Mouse (Mus musculus) megakaryocyte, embryonic 14.5 days (primary cell): ENCODE measurements around the gene BC029722. TPM values are rescaled to one million over a fixed set of nuclear protein-coding genes. Genes with fewer than 3 reads are reported as not detected.

Experiments used
- H3K27me3 ChIP-seq: replicated peaks from 2 replicates; pipeline ENCODE3; 2012; ENCODE audit warnings: inconsistent platforms
- H3K36me3 ChIP-seq: replicated peaks from 2 replicates; pipeline ENCODE3; 2012; ENCODE audit warnings: low read length, inconsistent platforms, mixed read lengths
- H3K4me1 ChIP-seq: 2 replicates; pipeline ENCODE4 v1.6.1; 2012; ENCODE audit warnings: inconsistent platforms
- H3K4me3 ChIP-seq: replicated peaks from 2 replicates; pipeline ENCODE3; 2012; ENCODE audit warnings: moderate library complexity, mild to moderate bottlenecking, inconsistent platforms
- H3K9me3 ChIP-seq: 2 replicates; pipeline ENCODE4 v1.6.1; 2012; ENCODE audit warnings: inconsistent platforms
- FLI1 ChIP-seq: IDR thresholded peaks from 2 replicates; pipeline ENCODE4 v1.6.1; 2012; ENCODE audit warnings: low read length, inconsistent platforms, mixed read lengths
- GATA1 ChIP-seq: IDR thresholded peaks from 3 replicates; pipeline ENCODE4 v1.6.1; 2012; ENCODE audit warnings: mixed read lengths, low read length, inconsistent platforms, borderline replicate concordance
- polyA plus RNA-seq: library from polyadenylated mRNA; stranded (reverse); fragments of >175 nt; gene quantifications from 2 replicates; pipeline ENCODE4 v1.2.3, GENCODE M21; 2012; ENCODE audit warnings: low replicate concordance; ENCODE audit not compliant: insufficient read depth

The BC029722 gene
- polyA plus RNA-seq, 1 experiment, result 30.5 TPM

DNA sequence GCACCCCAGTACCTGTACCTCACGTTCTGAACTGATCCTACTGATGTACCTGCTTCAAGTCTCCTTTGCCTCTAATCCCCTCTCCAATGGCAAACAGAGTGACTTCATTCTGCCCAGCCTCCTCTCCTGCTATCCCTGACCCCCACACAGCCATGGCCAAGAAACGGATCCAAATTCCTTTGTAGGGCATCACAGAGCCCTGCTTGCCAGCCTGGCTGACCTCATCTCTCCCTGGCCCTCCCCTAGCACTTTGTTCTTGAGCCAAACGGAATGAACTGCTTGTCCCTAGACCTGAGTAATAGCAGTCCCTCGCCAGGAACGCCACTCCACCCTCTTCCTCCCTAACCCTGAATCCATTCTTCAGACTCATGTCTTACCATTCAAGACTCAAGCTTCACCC, 12.7 kb downstream of the BC029722 start:
- TF ChIP-seq FLI1 (no peak), GATA1 (no peak)
- H3K4me3 ChIP-seq, result no peak overlapping the region
- peaks cover 78% of the 10 kb centered on the region for H3K27me3 ChIP-seq
- H3K4me1 ChIP-seq, result peaks cover under 1% of the 10 kb centered on the region; the same call in 1 of the 2 replicates
- H3K9me3 ChIP-seq, result no peaks in the 10 kb centered on the region
- H3K36me3 ChIP-seq, result no peaks in the 10 kb centered on the region

DNA sequence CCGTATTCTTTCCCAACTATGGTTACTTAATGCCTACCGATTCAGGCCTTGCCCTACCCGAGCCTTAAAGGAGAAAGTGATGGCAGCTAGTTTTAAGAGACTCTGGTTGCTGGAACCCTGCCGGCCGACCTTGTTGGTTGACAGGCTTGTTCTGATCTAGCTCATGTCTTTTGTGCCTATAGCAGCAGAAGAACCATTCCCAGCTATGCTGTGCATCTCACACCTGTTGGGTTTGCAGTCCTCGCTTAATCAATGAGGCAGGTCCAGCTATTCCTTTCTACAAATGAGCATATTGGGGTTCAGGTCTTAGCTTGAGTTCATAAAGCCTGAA, 13.3 kb downstream of the BC029722 start:
- H3K9me3 ChIP-seq, result no peaks in the 10 kb centered on the region
- H3K36me3 ChIP-seq, result no peaks in the 10 kb centered on the region
- H3K4me1 ChIP-seq, result no peaks in the 10 kb centered on the region
- peaks cover 78% of the 10 kb centered on the region for H3K27me3 ChIP-seq
- TF ChIP-seq FLI1 (no peak), GATA1 (no peak)
- no peak overlapping the region for H3K4me3 ChIP-seq

DNA sequence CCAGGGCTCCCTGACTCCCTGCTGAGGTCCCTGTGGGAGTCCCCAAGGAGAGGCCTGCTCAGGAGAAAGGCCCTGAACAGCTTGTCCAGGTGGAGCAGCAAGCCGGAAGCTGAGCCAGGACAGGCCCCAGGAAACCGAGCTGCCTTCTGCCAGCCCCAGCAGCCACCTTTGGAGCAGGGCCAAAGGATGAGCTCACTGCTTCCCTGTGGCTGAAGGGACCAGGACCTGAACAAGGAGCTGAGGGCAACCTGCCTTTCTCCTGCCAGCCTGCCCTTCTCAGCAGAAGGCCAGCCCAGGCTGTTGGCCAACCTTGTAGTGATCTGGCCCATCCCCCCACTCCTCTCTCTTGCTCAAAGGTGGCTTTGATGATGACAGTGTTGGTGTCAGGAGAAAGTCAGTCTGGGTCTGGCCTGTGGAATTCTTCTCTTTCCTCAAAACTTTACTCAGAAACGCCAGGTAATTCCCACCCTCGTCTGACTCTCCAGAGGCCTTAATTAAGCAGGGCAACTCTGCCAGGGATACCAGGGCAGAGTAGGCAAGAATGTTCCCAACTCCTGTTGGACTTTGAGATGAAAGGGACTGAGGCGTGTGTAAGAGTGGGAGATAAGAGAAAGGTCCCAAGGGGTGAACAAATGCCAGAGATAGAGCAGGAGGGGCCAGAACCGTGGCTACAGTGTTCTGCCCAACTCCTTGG, 13.8 kb downstream of the BC029722 start:
- TF ChIP-seq FLI1 (no peak), GATA1 (no peak)
- no peaks in the 10 kb centered on the region for H3K4me1 ChIP-seq
- no peak overlapping the region for H3K4me3 ChIP-seq
- H3K27me3 ChIP-seq, result peaks cover 75% of the 10 kb centered on the region
- H3K36me3 ChIP-seq, result no peaks in the 10 kb centered on the region
- no peaks in the 10 kb centered on the region for H3K9me3 ChIP-seq

DNA sequence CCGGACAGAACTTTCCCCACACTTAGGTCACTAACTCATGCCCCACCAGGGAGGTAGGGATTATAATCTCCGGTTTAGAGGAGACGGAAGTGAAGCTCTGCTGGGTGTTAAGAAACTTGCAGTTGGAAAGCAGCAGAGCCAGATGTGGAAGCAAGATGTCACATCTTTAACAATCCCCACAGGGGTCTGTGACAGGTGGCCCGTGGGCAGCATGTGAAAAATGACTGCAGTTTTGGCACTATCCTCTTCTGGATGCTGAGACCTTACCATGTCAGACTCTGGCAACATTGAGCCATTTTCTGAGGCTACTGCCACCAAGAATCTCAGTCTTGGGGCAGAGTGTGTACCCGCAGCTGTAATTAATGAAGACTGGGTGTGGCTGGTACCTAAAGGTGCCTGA, 15.2 kb downstream of the BC029722 start:
- no peaks in the 10 kb centered on the region for H3K4me1 ChIP-seq
- H3K27me3 ChIP-seq, result peaks cover 77% of the 10 kb centered on the region
- TF ChIP-seq FLI1 (no peak), GATA1 (no peak)
- H3K4me3 ChIP-seq, result no peak overlapping the region
- no peaks in the 10 kb centered on the region for H3K36me3 ChIP-seq
- H3K9me3 ChIP-seq, result no peaks in the 10 kb centered on the region

DNA sequence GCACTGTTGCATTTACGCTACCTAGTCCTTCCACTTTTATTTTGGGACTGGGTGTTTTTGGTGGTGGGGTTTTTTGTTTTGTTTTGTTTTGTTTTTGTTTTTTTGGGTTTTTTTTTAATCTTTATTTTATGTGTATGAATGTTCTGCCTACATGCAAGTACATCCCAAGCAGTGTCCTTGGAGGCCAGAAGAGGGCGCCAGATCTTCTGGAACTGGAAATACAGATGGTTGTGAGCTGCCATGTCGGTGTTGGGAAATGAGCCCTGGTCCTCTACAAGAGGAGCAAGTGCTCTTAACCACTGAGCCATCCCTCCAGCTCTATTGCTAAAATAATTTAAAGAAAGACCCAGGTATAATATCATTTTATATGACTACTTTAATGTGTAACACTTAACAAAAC, 16.5 kb downstream of the BC029722 start:
- TF ChIP-seq FLI1, result no peak
- no peak for TF ChIP-seq GATA1
- peaks cover 83% of the 10 kb centered on the region for H3K27me3 ChIP-seq
- no peaks in the 10 kb centered on the region for H3K4me1 ChIP-seq
- H3K36me3 ChIP-seq, result no peaks in the 10 kb centered on the region
- no peaks in the 10 kb centered on the region for H3K9me3 ChIP-seq
- H3K4me3 ChIP-seq, result no peak overlapping the region

DNA sequence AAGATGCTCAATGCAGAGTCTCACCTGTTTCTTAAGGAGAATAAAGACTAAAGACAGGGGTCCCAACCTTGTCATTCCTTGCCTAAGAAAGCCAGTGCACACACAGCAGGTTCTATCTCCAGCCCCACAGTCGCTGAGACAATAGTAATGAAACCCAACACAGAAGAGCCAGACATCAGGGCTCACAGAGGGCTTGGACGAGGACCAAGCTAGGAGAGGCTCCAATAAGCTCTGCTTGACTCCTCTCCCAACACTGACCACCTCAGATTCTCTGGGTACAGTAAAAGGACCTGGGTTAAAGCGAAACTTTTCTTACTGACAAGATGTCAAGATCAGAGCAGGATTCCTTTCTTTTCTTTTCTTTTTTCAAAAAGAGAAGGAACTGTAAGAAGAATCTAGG, 20.6 kb downstream of the BC029722 start:
- Histone ChIP-seq H3K36me3 (no peaks in the 10 kb centered on the region), H3K4me3 (no peak overlapping the region), H3K4me1 (no peaks in the 10 kb centered on the region), H3K27me3 (peaks cover 69% of the 10 kb centered on the region), H3K9me3 (no peaks in the 10 kb centered on the region)
- no peak for TF ChIP-seq FLI1
- no peak for TF ChIP-seq GATA1

DNA sequence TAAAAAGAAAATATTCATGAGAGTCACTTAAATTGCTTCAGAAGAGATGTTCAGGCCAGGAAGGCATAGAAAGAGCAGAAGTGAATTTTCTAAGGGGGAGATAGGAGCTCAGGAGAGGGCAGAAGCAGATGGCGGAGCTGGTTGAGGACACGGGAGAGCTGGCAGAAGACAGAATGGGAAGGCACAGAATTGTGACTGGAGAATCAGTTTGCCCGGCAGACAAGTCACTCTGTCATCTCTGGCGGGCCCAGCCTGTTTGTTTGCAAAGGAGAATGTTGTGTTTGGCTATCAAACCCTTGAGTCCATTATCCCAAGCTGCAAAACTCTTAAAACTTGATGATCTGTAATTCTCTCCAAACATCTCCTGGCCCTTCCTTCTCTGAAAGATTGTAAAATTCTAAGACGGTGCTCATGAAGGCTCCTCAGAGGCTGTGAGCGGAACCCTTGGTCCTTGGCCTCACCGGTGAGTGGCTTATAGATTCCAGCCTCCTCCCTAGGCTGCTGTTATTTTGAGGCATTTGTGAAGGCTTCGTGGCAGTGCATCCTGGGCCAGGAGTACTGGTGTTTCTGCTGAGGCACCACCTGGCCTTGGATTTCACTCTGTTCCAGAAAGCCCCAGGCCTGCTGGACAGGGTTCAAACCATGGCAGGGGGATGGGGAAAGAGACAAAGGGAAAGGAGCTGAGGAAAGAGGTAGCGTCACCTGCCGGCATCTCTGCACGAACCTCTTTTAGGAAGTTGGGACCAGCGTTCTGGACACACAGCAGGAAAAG, 24.4 kb downstream of the BC029722 start:
- Histone ChIP-seq H3K9me3 (no peaks in the 10 kb centered on the region), H3K27me3 (peaks cover 64% of the 10 kb centered on the region), H3K4me3 (no peak overlapping the region), H3K4me1 (peaks cover 3% of the 10 kb centered on the region; the same call in 1 of the 2 replicates), H3K36me3 (no peaks in the 10 kb centered on the region)
- no peak for TF ChIP-seq FLI1
- TF ChIP-seq GATA1, result no peak

DNA sequence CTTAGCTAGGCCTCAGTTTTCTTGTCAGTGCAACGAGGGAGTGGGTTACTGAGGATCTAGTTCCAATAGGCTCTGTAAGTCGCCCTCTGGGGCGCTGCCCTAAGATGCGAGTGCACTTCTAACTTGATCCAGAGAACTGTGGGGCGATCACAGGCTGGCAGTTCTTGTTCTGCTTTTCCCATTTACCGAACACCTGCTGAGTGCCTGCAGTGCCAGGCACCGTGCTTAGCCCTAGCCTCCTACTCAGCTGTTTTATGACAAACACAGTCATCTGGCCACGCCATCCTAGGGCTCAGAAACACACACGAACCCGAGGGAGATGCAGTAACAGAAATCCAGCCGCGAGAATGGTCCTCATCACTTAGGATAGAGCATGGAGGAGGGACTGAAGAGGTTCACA, 26.3 kb downstream of the BC029722 start:
- H3K27me3 ChIP-seq, result peaks cover 63% of the 10 kb centered on the region
- no peaks in the 10 kb centered on the region for H3K9me3 ChIP-seq
- peaks cover 3% of the 10 kb centered on the region; the same call in 1 of the 2 replicates for H3K4me1 ChIP-seq
- no peak for TF ChIP-seq FLI1
- no peak for TF ChIP-seq GATA1
- H3K4me3 ChIP-seq, result no peak overlapping the region
- H3K36me3 ChIP-seq, result no peaks in the 10 kb centered on the region

DNA sequence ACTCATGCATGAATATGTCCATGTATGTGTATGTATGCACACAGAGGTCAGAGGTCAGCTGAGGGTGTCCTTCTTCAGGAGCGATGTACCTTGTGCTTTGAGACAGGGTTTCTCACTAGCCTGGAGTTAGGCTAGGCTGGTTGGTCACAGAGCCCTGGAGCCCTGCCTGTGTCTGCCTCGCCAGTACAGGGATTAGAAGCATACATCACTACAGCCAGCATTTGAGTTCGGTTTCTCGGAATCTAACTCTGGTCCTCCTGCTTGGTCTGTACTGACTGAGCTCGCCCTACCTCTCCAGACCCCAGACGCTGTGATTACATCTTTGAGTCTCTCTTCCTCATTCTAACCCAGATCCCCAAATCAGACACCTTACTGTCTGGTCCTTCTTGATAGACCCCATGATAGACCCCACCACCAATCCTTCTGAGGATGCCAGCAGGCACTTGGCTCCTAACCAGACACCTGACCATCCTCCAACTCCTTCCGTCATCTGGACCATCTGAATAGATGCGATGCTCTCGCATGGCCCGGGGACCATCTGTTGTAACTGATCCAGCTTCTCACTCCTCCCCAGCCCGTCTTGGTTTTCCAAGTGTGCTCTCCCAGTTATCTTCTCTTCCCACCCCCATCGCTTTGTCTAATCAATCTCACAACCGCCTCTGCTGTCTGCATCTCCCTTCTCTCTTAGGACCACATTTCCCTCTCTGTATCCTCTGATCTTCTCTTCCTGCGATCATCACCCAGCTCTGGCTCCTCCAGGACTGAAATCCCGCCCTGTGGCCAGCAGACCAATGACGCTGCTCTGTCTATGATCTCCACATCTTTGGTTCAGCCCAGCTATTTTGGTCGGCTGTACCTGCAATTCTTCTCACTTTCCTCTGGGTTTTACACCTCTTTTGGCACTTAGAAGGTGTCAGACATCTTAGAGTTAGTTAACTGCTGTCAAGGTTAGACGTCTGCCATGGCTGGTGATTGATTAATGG, 31.0 kb downstream of the BC029722 start:
- no peaks in the 10 kb centered on the region for H3K36me3 ChIP-seq
- peaks cover 70% of the 10 kb centered on the region for H3K27me3 ChIP-seq
- peaks cover 3% of the 10 kb centered on the region; the same call in 1 of the 2 replicates for H3K4me1 ChIP-seq
- H3K9me3 ChIP-seq, result no peaks in the 10 kb centered on the region
- TF ChIP-seq FLI1, result no peak
- TF ChIP-seq GATA1, result no peak
- no peak overlapping the region for H3K4me3 ChIP-seq
